Mouse (Mus musculus) gastrocnemius, adult 2 months (tissue): ENCODE data around the gene Acbd4. TPM values are rescaled to one million over a fixed set of nuclear protein-coding genes. Genes with fewer than 3 reads are reported as not detected.

Experiments used
- DNase-seq: peaks from one replicate; pipeline ENCODE4 v3.0.0; 2022
- H3K27ac ChIP-seq: fragments of 200-600 bp; 2 replicates; pipeline ENCODE4 v1.8.1; 2022; ENCODE audit warnings: mild to moderate bottlenecking
- H3K4me3 ChIP-seq: fragments of 200-600 bp; 2 replicates; pipeline ENCODE4 v1.8.1; 2022; ENCODE audit warnings: mild to moderate bottlenecking, moderate library complexity
- CTCF ChIP-seq: fragments of 200-600 bp; IDR thresholded peaks from 2 replicates; pipeline ENCODE4 v1.8.1; 2022; ENCODE audit warnings: antibody characterized with exemption, mild to moderate bottlenecking, moderate library complexity
- intact Hi-C: fragments of 180-260 bp; cut with DNase I; formaldehyde crosslinking; loops from one replicate; pipeline ENCODE4 v1.15.1; 2025
- total RNA-seq, 2 experiments: library from RNA; stranded (reverse); gene quantifications; 2 replicates each; pipeline ENCODE4 v1.2.3; 2021

Acbd4 gene
- total RNA-seq, 2 experiments from 2014 or later = 24.2 to 28.6 TPM

- intact Hi-C loops = no loop called here
- DNase-seq = peak; percentile 18
- Histone ChIP-seq H3K27ac (no peak overlapping the region), H3K4me3 (peak overlapping the region; percentile 75)
- no peak for TF ChIP-seq CTCF
These were observed 17.4 kb downstream of the Acbd4 start for GRCm38 (mm10) chr11:103118866-103119265.

DNA sequence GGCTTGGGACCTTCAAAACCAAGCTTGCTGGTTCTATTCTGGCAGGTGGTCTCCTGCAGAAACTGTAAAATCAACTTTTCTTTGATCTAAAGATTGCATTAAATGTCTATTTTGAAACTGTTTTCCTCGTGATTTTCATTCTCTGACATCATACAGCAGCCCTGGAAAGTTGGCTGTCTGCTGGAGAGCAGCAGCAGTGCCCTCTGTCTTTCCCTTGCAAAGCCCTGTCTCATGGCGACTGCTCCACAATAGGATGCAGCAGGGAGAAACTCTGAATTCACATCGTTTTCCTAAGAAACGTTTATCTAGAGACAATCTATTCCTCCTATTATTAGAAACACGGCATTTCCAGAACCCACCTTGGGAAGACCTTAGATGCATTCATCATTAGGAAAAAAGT lies 18.1 kb downstream of the Acbd4 start:
- DNase-seq = peak; percentile 16
- intact Hi-C loops = no loop called here
- Histone ChIP-seq H3K4me3 (no peak overlapping the region), H3K27ac (peak overlapping the region; percentile 71)
- TF ChIP-seq CTCF = peak; percentile 47

DNA sequence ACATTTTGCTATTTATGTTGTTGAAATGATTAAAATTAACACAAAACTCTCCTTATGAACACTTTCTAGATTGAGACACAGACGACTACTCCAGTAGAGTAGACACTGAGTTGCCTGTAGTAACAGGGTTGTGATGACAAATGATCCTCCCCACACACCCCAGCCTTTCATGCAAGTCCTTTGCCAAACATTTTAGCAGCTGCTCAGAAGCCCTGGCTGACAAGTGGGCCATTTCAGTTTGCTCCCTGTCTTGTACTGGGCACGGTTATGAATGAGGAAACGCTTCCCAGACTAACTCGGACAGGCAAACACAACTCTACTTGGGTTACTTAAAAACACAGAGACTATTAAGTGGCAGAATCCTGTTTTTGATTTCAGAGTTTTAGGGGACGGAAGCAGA lies 18.8 kb downstream of the Acbd4 start:
- no peak for TF ChIP-seq CTCF
- Histone ChIP-seq H3K27ac (peak overlapping the region; percentile 71), H3K4me3 (no peak overlapping the region)
- intact Hi-C loops = no loop called here
- peak; percentile 61 for DNase-seq

DNA sequence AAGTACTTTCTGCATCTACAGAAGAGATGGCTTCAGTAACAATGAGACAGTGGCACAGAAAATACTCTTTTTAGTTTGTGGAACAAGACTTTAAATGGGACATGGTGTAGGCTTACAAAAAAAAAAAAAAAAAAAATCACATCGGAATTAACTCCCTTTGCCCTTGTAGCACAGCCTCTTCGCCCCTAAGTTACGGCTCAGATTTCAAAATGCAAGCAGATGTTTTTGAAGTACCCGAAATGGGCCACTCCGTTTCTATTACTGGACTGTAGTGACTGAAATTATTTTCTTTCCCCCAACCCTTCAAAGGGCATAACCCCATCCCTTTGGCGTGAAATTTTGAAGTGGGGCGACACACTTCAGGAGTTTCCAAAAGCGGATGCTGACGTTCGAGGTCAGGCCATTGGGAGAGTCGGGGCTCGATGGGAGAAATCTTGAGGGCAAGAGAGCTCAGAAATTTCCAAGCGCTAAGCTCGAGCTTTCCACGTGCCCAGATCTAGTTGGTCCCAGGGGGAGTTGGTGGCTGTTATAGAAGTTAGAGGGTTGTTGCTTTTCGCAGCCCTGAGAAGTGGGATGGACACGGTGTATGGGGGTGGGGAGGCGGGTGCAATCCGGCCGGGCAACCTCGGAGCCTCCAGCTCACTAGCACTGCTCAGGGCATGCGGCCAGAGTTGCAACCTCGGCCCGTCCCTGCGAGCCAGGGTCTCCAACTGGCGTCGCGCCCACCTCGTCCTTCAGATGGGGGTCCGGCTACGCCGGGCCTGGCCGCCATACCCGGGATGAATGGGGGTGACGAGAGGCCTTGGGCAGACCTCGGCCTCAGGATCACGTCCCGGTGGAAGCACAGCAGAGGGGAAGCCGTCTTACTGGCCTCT lies 30.5 kb downstream of the Acbd4 start, which contains the start of gene Hexim2:
Hexim2 (plus strand) TSS at position 729 of the 875 bp plus-strand sequence.
- intact Hi-C loops = loop anchor here (1.0 kb wide), 1 partner anchor 16 kb away; the partner anchor contains the start of gene Hexim1
- peak; percentile 84 for DNase-seq
- TF ChIP-seq CTCF = no peak
- peak within 1 kb of the TSS; percentile 80 for H3K4me3 ChIP-seq
- H3K27ac ChIP-seq = peak within 1 kb of the TSS; percentile 100

DNA sequence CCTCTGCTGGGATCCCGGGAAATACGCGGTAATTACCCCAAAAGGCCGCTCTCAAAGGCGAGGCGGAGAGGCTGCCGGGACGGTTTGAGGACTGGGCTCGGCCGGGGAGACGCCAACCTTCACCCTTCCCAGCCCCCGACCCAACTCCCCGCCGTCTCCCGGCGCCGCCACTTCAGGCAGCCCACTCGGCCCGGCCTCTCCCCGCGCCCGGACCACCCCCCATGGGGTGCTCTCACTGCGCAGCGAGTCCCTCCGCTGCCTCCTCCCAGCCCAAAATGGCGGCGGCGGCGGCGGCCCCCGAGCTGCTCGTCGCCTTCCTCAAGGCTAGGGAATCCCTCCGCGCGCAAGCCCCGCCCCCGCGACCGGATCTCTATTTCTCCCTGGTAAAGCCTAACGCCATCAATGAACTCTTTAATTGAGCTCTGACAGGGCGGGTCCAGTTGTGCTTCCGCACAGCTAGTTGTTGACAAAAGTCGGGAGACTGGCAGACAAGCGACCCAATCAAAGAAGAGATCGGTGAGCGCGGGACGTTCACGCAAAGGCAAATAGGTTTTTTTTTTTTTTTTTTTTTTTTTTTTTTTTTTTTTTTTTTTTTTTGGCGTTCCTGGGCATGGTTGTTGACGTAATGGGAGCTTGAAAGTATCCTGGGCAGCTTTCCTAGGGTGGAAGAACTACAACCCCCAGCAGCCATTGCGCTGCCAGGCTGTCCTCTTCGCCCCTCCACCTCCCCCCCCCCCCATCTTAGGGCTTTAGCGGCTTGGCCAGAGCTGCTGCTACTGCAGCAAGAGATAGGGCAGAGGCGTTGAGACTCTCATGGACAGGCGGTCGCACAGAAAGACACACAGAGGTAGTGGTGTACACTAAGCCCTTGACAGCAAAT lies 31.3 kb downstream of the Acbd4 start:
- DNase-seq = peak; percentile 100
- intact Hi-C loops = loop anchor here (1.0 kb wide), 1 partner anchor 17 kb away; the partner anchor contains the start of gene Hexim1
- Histone ChIP-seq H3K27ac (peak overlapping the region; percentile 100), H3K4me3 (peak overlapping the region; percentile 80)
- TF ChIP-seq CTCF = no peak

GRCm38 (mm10) chr11:103133456-103134185 lies 32.1 kb downstream of the Acbd4 start:
- H3K4me3 ChIP-seq = peak overlapping the region; percentile 65
- DNase-seq = no peak
- TF ChIP-seq CTCF = no peak
- intact Hi-C loops = no loop called here
- peak overlapping the region; percentile 100 for H3K27ac ChIP-seq

DNA sequence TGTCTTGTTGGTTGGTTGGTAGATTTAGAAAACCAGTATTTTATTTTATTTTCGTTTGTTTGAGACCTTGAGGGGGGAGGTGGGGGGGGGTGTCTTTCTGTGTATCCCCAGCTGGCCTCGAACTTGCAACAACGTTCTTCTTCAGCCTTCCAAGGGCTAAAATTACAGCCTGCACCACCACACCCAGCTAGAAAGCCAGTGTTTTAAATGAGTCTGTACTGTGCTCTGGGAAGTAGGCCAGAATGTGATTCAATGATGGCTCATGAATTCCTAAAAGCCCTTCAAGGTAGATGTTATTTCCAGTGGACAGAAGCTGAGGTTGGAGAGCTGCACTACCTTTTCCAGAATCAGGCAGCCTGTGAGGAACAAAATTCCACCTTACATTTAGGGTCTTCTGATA lies 32.7 kb downstream of the Acbd4 start:
- intact Hi-C loops = no loop called here
- no peak for TF ChIP-seq CTCF
- Histone ChIP-seq H3K27ac (peak overlapping the region; percentile 100), H3K4me3 (no peak overlapping the region)
- DNase-seq = no peak

DNA sequence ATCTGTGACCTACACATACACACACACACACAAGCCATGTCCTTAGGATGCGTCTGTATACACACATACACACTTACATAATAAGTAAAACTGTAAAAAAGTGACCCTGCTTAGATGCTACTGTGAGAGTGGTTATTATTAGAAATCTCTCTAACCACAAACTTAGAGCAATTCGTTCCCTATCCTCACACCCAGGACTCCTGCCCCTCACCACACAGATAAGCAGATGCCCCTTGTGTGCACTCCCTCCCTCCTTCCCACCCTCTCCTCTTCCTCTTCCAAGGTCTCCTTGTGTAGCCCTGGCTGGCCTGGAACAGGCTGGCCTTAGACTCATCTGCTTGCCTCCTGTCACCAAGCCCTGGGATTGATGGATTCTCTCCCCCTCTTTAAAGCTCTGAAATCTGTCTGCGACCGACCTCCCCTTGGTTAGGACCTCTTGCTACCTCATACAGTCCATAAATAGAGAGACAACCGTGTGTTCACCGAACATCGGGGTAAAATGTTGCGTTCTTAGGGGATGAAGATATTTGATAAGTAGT lies 34.6 kb downstream of the Acbd4 start:
- no peak overlapping the region for H3K27ac ChIP-seq
- no peak overlapping the region for H3K4me3 ChIP-seq
- intact Hi-C loops = no loop called here
- DNase-seq = no peak
- TF ChIP-seq CTCF = no peak

GRCm38 (mm10) chr11:103139951-103140762 lies 38.7 kb downstream of the Acbd4 start:
- Histone ChIP-seq H3K4me3 (no peak overlapping the region), H3K27ac (peak overlapping the region; percentile 84)
- intact Hi-C loops = loop anchor here (5.0 kb wide), 1 partner anchor 38 kb away; the partner anchor contains the start of genes Acbd4 and Plcd3
- TF ChIP-seq CTCF = no peak
- no peak for DNase-seq

DNA sequence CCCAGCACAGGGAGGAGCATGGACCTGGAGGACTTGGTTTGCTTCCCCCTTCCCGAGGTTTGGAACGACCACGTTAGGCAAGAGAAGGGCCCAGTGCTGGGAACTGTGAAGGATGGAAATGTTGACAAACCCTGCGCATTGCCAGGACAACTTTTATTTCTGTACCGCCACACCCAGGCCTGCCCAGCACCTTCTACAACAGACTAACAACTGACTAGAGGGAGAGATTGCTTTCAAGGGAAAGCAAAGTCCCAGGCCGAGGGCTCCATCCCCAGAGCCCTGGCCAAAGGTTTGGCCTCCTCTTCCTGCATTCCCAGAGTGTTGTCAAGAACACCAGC lies 39.2 kb downstream of the Acbd4 start:
- peak; percentile 60 for DNase-seq
- H3K27ac ChIP-seq = peak overlapping the region; percentile 84
- peak overlapping the region; percentile 6; the same call in 1 of the 2 replicates for H3K4me3 ChIP-seq
- TF ChIP-seq CTCF = no peak
- intact Hi-C loops = loop anchor here (5.0 kb wide), 1 partner anchor 38 kb away; the partner anchor contains the start of genes Acbd4 and Plcd3
